Mouse (Mus musculus): ENCODE results near the gene Zfp422. TPM values are rescaled to one million over a fixed set of nuclear protein-coding genes. Genes with fewer than 3 reads are reported as not detected.
"Not testable (repeated sequence)": the region's sequence is repeated elsewhere in the genome, so short reads cannot be mapped to it uniquely, and the experiment has no call there.

Zfp422 gene
- total RNA-seq, 2 experiments from 2014 or later = 23.7 to 26.9 TPM

GRCm38 (mm10) chr6:116651437-116652118, 22.8 kb upstream of the Zfp422 start:
- no peak for DNase-seq (ENCODE audit: low spot score in 2 of 2)

GRCm38 (mm10) chr6:116650406-116650805, 21.6 kb upstream of the Zfp422 start, which contains the start of gene Depp1:
TSS of gene Depp1 (plus strand) at chr6:116650609.
- DNase-seq (ENCODE audit: low spot score in 2 of 2) = no peak

- DNase-seq (ENCODE audit: low spot score in 2 of 2) = no peak
Measured at GRCm38 (mm10) chr6:116649811-116650210, 21.0 kb upstream of the Zfp422 start.

GRCm38 (mm10) chr6:116647763-116648162, 19.0 kb upstream of the Zfp422 start:
- no peak for DNase-seq (ENCODE audit: low spot score in 2 of 2)

DNA sequence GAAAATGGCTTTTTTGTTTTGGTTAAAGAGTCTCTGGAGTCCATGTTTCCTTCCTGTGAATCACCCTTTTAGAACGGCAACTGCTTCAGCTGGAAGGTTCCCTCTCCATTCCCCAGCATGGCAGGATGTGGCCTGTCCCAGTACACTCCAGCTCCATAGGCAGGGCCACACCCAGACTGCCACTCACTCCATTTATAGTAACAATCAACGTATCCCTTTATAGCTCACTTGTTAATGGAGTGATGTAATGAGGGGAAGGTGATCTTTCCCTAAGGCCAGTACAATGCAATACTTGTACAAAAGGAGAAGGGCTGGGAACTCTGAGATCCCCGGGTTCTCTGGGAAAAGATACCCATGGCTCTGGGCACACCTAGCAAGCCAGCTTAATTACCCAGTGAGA, 15.5 kb upstream of the Zfp422 start:
- no peak for DNase-seq (ENCODE audit: low spot score in 2 of 2)

DNA sequence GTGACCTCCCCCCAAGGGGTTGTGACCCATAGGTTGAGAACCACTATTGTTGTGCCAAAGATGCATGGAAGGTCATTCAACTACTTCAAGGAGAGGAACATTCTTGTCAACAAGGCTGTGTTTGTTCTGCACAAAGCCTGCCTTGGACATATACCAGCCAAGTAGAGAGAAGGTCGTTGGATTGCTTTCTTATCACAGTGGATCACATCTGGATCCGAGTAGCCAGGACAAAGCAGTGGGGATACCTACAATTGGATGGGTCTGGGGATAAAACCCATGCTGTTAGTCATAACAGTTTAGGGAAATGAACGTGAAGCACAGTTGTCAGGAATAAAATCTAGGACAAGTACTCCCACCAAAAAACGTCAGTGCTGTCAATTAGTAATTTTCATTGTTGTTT, 15.1 kb upstream of the Zfp422 start:
- no peak for DNase-seq (ENCODE audit: low spot score in 2 of 2)

GRCm38 (mm10) chr6:116642942-116643341, 14.1 kb upstream of the Zfp422 start:
- no peak for DNase-seq (ENCODE audit: low spot score in 2 of 2)

- DNase-seq (ENCODE audit: low spot score in 2 of 2) = no peak
Measured at GRCm38 (mm10) chr6:116639663-116640062, 10.9 kb upstream of the Zfp422 start.

DNA sequence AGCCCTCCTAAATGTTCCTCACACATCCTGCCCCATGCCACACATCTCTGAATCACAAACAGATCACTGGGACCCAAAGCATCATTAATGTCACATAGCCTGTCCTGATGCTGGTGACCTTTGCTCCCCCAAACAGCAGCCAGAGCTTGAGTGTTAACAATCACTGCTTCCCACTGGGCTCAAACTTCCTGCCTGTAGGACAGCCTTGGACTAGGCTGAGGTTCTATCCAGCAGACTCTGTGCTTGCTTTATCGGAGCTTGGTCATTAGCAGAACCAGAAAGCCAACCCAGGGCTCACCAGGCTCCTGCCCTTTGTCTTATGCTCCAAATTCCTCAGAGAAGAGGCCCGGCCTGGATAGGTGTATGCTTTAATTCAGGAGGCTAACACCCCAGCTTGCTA, 10.1 kb upstream of the Zfp422 start:
- DNase-seq (ENCODE audit: low spot score in 2 of 2) = no peak

GRCm38 (mm10) chr6:116637496-116637895, 8.7 kb upstream of the Zfp422 start:
- DNase-seq (ENCODE audit: low spot score in 2 of 2) = no peak

GRCm38 (mm10) chr6:116636581-116637235, 7.9 kb upstream of the Zfp422 start:
- no peak for DNase-seq (ENCODE audit: low spot score in 2 of 2)

- DNase-seq (ENCODE audit: low spot score in 2 of 2) = no peak
Measured at GRCm38 (mm10) chr6:116635251-116636180, 6.7 kb upstream of the Zfp422 start.

- no peak for DNase-seq (ENCODE audit: low spot score in 2 of 2)
Measured at GRCm38 (mm10) chr6:116633741-116634695, 5.2 kb upstream of the Zfp422 start.

DNA sequence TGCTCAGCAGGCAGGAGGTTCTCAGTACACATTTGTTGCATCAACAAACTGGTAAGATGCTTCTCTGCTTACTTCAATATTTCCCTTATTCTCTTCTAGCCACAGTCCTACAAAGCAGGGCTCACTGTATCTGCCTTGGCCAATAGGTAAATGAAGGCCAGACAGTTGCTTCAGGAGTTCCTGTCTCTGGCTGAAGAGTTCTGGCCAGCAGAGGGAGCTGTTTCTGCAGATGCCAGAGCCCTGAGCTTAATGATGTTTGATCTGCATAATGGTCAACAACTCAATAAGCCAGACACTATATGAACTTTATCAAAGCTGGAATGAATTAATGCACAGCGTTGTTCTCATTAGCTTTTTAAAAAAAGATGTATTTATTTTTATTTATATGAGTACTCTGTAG, 3.3 kb upstream of the Zfp422 start:
- DNase-seq (ENCODE audit: low spot score in 2 of 2) = peak; percentile 40 to 71

DNA sequence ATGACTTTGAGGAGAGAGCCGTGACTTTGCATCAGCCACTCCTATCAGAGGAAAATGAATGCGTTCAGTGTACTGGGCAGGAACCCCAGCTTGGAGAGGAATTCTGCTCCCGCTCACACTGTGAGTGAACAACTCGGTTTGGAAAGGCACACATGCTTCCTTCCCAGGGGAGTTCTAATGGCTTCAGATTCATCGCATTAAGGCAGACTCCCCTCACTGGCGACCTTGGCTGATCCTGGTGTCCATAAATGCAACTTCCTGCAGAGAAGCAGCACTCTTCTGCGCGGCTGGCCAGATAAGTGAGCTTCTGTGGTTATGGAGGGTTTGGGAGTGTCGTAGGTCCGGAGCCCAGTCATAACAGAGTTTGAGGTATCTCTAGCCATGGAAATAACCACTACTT, 967 bp upstream of the Zfp422 start:
- DNase-seq (ENCODE audit: low spot score in 2 of 2) = no peak

GRCm38 (mm10) chr6:116628095-116628494, 704 bp downstream of the Zfp422 start:
- DNase-seq (ENCODE audit: low spot score in 2 of 2) = no peak

- DNase-seq (ENCODE audit: low spot score in 2 of 2) = not testable (repeated sequence)
Measured at GRCm38 (mm10) chr6:116626417-116626816, 2.4 kb downstream of the Zfp422 start.

DNA sequence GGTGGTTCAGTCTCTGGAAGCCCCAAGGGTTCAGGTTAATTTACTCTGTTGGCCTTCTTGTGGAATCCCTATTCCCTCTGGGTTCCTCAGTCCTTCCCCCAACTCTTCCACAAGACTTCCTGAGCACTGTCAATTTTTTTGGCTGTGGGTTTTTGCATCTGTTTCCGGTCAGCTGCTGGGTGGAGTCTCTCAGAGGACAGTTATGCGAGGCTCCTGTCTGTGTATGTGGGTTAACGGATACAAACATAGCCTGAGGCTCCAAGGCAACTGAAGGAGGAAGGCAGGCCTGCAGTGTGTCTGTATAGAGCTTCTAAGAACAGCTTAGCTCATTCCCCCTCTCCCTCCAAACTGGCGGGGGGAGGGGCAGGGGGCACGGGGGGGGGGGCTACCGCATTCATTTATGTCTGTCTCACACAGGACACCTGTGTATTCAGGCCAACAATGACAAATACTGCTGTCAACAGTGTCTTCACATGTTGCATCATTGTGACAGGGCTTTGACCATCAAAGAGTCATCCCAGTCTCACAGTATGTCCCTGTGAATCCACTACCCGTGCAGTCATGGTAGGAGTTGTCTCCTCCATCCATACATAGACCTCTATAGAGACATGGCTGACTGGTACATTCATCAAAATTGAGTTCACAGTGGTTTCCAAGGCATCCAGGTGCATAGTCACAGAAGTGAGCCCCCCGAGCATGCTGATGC, 7.3 kb downstream of the Zfp422 start:
- no peak for DNase-seq (ENCODE audit: low spot score in 2 of 2)

- DNase-seq (ENCODE audit: low spot score in 2 of 2) = no peak
Measured at GRCm38 (mm10) chr6:116618073-116618472, 10.7 kb downstream of the Zfp422 start.

DNA sequence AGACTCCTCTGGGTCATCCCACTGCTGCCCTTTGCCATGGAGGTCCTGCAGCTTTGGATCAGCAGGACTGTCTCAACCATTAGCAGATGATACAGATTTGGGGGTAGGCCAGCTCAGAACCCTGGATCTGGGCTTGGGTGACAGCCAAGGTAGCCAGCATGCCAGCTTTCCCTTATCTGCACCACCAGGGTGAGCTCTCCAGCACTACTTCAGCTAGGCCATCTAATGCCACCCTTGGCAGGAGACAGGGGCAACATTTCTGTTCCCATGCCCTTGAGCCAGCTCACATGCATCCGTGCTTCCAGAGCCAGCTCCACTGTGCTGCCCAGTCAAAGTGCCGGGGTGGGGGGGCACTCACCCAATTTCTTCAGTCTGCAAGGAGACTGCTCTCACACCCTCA, 13.1 kb downstream of the Zfp422 start:
- DNase-seq (ENCODE audit: low spot score in 2 of 2) = no peak

Measured in layer of hippocampus, postnatal 14 days (tissue).